Mouse (Mus musculus) hindbrain, embryonic 16.5 days (tissue): ENCODE data around the gene Morc1. TPM values are rescaled to one million over a fixed set of nuclear protein-coding genes. Genes with fewer than 3 reads are reported as not detected.

ENCODE experiments used
- polyA plus RNA-seq: library from polyadenylated mRNA; unstranded; fragments of >200 nt; fragmentation: Nextera tagmentation; extraction: Ambion mirVana; gene quantifications from 2 replicates; pipeline ENCODE4 v1.2.1, GENCODE M21; 2015

Morc1 gene
- polyA plus RNA-seq, 1 experiment from 2014 or later: 0.14 TPM

Other genes starting within 250 kb of the Morc1 start
- gene Dppa4, start 147.5 kb upstream of the Morc1 start, polyA plus RNA-seq: not detected in 2 replicates
- not detected in 2 replicates for gene Dppa2, start 127.3 kb upstream of the Morc1 start, polyA plus RNA-seq
- not detected in 2 replicates for gene Gm5485, start 18.8 kb upstream of the Morc1 start, polyA plus RNA-seq